Mouse (Mus musculus): ENCODE results near the gene Gmfb. TPM values are rescaled to one million over a fixed set of nuclear protein-coding genes. Genes with fewer than 3 reads are reported as not detected.
A peak's percentile ranks its signal among the peaks of the same experiment; 100 is the strongest.
"Not testable (repeated sequence)": the region's sequence is repeated elsewhere in the genome, so short reads cannot be mapped to it uniquely, and the experiment has no call there.

The Gmfb gene
- 76.1 and 87.3 TPM in 2 replicates for total RNA-seq (2015)
- total RNA-seq (2017): 88.7 and 89.0 TPM in 2 replicates

DNA sequence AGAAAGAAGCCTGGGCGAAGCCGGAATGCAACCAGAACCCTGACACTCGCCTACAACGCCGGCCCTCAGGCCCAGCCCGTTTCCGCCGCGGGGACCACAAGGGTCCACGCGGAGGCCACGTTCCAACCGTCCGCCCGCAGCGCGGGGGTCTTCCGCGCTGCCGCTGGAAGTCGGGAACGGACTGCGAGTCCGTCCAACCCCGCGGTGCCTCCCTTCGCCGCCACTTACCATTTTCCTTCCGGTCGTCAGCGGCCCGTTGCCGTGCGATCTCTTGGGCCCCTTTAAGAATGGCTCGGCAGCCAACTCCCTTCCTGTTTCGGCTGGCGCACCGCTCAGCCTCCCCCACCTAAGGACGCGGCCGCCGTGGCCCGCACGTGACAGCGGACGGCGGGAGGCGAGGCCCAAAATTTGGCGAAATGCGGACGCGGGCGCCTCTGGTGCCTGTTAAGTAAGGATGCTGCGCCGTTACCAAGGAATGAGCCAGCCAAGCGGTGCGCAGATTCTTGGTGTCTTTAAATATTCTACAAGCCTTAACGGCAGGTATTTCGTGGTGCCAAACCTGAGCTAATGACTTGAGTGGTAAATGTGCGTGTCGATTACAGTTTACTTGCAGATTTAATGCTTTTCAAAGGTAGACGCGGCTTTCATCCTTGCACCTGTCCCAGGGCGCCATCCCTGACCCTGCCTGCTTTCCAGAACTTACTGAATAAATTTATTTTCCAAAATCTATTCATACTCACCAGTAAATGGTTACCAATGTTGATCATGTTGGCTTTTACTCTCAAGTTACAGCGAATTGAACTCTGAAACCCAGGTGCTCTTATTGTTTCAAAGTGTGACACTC lies at the start of gene Gmfb:
Gmfb (minus strand) TSS at position 370 of the 844 bp plus-strand sequence.
- peak; percentile 97 for ATAC-seq (ENCODE audit: poor library complexity, severe bottlenecking)

DNA sequence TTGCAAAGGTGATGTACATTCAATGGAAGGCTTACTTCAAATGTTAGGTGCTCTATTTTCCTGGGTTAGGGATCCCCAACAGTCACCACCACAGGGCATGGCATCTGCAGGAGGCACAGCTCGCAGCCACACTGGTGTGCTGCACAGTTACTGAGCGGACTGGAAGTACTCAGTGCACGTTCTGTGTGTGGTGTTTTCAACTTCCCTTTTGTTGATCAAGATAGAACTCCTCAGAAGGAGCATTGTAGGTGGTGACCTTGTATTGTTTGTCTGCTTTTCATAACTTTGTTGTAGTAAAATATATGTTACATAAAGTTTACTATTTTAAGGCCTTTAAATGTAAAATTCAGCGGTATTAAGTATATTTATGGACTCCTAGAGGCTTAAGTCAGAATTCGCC lies 40.9 kb upstream of the Gmfb start:
- ATAC-seq (ENCODE audit: poor library complexity, severe bottlenecking): no peak

DNA sequence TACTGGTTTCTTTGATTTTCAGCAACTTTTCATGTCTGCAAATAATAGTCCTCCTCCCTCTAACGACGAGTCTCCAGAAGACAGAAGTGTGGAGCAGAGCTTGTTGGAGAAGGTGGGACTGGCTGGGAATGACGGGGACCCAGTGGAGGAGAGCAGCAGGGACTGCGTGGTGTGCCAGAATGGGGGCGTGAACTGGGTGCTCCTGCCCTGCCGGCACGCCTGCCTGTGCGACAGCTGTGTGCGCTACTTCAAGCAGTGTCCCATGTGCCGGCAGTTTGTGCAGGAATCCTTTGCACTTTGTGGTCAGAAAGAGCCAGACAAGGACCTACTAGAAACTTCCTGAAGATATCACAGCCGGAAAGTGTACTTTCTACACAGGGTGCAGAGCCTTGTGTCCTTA lies 31.6 kb upstream of the Gmfb start:
- no peak for ATAC-seq (ENCODE audit: poor library complexity, severe bottlenecking)

DNA sequence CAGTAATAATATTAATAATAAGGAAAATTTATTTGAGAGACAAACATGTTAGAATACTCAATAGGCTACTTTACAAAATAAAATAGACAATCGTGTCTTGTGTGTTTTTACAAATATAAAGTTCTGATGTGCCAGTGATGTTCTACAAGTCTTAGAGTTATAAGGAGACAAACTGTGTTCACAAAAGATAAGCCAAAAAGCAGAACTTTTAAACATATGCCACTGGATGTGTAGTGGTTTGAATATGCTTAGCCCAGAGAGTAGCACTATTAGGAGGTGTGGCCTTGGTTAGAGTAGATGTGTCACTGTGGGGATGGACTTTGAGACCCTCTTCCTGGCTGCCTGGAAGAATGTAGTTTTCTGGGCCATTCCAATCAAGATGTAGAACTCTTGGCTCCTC lies 27.7 kb upstream of the Gmfb start:
- ATAC-seq (ENCODE audit: poor library complexity, severe bottlenecking): no peak

DNA sequence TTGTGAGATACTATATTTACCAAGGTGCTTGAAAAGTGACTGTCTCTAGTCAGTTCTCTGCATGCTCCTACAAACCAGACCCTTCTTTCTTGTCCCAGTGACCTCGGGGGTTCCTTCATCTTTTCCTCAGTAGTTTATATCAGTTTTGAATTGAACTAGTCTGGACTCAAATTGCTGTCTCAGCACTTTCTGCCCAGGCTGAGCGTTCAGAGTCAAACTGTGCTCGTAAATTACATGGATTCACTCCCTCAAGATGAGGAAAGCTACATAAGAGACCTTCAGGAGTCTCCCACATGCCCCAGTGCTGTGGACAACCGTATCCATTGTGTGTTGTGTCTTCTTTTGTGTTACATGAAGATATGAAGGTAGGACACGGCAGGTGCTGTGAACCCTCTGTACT lies 26.7 kb upstream of the Gmfb start:
- no peak for ATAC-seq (ENCODE audit: poor library complexity, severe bottlenecking)

DNA sequence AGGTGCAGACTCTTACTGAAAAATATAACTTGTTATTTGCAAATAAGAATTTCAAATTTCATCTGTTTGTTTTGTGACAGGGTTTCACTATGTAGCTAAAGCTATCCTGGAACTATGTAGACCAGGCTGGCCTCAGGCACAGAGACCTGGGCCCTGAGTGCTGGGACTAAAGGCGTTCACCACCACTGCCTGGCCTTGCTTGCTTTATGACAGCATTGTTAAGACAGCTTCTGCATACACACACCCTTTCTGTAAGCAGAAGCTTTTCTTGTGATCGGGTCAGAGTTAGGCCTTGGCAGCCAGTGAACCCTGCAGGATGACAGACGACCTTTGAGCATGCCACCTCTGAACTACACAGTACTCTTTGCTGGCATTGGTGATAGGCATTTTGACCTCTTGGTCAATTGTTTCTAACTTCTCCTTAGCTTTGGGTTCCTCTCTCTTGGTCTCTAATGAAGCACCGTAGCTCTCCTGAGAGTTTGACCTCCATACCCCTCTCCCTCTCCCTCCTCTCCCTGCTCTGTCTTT lies 26.1 kb upstream of the Gmfb start:
- ATAC-seq (ENCODE audit: poor library complexity, severe bottlenecking): no peak

DNA sequence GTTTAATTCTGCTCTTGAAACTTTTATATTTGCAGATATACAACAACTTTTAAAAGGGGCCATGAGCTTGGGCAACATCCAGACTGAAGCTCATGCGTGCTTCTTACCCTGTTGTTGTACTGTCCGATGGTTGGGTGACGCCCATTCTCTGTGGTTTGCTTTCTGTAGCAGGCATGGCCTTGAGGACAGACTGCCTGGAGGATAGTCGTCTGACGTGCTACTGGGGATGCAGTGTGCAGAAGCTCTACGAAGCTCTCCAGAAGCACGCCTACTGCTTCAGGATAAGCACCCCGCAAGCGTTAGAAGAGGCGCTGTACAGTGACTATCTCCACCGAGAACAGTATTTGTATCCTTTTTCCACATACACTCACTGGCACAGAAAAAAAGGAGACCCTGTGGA lies 23.7 kb upstream of the Gmfb start:
- ATAC-seq (ENCODE audit: poor library complexity, severe bottlenecking): no peak

DNA sequence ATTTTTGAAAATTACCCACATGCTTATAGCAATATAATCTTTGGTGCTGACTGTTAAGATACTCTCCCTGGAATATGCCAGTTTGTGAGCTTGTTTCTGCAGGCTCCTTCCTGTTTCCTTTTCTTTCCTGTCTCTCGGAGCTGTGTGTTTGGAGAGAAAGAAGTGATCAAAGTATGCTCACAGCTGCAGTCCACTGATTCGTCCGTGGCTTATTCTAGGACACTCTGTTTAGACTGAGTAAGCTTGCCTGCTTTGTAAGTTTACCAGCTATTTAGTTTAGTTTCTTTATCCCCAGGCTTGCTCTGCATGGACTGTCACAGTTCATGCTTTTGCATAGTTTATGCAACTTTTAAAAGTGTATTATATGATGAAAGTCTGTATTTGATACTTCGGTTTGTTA lies 17.3 kb upstream of the Gmfb start:
- no peak for ATAC-seq (ENCODE audit: poor library complexity, severe bottlenecking)

DNA sequence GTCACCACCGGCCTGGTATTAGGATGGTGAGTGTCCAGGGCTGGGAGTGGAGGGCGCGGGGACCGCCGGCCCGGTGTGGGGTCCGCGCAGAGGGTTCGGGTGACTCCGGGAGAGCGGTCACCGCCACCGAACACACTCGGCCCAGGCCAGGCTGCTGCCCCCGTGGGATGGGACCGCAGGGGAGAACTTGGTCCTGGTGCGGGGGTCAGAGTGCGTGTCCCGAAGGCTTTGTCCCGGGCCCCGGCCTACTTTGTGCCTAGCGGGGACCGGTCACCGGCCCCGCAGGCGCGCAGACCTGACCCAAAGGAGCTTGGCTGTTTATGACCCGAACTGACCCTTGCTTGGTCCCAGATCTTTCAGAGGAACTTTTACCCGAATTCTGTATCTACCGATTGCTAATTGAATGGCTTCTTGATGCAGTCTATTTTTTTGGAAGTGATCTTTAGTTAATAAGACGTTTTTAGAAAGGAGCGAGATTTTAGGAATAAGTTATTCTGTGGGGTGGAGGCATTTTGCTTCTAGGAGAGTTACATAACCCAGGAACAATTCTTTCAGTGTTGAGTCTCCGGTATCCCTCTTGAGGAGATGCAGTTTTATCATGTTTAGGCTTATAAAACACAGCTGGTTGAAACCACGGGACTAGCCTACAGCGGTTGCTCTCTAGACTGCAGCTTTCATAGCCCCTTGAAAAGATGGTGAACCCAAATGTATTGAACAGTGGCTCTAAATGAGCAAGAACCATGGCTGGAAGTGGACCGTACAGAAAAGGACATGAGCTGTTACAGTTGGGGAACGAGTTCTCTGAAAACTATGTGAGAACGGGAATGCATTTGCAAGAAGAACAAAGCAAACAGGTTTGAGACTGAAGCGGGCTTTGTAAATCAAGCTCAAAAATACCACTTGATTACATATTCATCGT lies 10.6 kb upstream of the Gmfb start:
- ATAC-seq (ENCODE audit: poor library complexity, severe bottlenecking): peak; percentile 9; the same call in 1 of the 2 replicates

DNA sequence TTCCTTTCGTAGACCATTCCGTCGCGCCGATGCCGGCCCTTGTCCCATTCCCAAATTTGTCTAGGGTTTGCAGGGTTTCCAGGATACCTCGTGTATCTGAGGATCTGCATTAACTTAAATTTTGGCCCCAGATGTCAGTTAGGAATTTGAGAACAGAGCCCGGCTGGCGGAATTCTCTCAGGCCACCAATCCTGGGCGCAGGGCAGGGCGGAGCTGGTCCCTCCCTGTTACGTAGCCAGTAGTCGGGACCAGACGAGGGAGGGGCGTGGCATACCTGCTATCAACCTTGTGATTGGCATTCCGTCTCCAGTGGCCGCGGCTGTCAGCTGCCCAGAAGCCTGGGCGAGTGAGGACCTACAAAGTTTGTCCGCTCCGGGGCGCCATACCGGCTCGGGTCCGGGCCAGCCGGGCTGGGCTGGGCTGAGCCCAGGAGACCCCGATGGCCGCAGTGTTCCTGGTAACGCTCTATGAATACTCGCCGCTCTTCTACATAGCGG lies 9.8 kb upstream of the Gmfb start, which contains the start of gene Cgrrf1:
Cgrrf1 (plus strand) TSS at position 289 of the 497 bp plus-strand sequence.
- ATAC-seq (ENCODE audit: poor library complexity, severe bottlenecking): peak; percentile 99

DNA sequence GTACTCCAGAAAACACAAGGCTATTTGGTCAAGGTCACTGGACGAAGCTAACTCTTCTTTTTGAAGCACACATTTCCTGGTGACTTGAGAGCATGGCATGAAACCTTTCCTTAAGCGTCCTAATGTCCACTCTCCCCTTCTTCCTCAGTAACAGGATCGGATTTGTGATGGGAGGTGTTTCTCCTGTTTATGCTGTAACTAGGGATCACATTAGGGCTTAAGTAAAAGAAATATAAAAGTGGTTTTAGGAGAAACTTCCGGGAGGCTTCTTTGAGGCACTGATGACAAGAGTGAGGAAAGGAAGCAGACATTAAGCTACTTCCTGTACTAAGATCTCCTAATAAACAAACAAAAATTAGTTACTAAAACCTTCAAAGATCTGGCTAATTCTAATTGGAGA lies 9.3 kb upstream of the Gmfb start:
- peak; percentile 25; the same call in 1 of the 2 replicates for ATAC-seq (ENCODE audit: poor library complexity, severe bottlenecking)

DNA sequence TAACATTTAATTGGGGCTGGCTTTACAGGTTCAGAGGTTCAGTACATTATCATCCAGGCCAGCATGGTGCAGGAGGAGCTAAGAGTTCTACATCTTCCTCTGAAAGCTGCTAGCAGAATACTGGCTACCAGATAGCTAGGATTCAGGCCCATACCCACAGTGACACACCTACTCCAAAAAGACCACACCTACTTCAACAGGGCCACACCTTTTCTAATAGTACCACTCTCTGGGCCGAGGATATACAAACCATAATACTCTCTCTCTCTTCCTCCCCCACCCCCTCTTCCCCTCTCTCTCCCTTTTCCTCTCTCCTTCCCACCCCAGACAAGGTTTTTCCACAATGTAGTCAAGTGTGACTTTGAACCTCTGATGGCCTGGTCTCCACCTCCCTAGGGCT lies 5.4 kb upstream of the Gmfb start:
- no peak for ATAC-seq (ENCODE audit: poor library complexity, severe bottlenecking)

DNA sequence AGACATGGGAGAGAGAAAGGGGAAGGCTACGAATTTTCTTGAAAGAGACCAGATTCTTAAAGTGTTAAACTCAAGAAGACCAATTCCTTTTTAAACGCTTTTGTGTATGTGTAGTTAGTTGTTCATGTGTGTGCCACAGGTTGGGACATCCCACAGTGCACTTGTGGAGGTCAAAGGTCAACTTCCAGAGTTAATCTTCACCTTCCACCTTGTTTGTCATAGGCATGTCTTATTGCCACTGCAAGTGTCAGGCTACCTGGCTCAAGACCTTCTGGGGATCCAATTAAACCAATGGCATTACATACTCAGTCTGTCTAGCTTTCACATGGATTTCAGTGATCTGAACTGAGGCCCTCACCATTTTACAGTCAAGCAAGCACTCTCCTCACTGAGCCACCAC lies 2.0 kb upstream of the Gmfb start:
- no peak for ATAC-seq (ENCODE audit: poor library complexity, severe bottlenecking)

DNA sequence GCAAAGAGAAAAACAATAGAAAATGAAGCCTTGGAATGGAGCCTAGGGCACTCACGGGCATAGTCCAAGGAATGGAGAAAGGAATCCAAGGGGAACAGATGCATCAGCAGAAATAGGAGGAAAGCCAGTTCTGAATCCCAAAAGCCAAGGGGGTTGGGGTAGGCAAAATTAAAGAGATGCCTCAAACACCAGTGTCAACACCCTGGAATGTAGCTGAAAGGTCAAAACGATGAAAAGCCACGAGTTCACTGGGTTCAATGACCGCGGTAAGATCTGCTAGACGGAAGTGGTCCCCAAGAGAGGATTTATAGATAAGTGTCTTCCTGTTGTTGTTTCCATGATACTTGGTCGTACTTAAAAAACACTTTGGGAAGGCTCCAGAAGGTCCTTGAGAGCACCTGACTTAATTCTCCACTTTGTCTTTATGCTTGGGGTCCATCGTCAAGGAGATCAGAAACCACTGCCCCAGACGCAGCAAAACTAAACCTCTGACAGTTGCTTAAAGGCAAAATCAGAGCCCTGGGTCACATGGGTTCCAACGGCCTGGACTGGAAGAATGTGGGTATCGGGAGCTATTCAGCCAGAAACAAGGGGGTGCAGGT lies 670 bp downstream of the Gmfb start:
- peak; percentile 41 for ATAC-seq (ENCODE audit: poor library complexity, severe bottlenecking)

DNA sequence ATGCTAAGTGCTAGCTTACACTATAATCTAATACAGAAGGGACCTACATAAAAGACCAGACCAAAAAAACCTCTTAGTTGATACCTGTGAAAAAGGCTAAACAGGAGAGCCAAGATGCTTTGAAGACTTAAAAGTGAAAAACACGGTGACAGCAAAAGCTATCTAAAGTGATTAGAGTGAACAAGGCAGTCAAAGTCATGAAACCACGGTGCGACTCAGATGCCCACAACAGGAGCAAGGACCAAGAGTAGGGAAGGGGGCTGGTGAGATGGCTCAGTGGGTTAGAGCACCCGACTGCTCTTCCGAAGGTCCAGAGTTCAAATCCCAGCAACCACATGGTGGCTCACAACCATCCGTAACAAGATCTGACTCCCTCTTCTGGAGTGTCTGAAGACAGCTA lies 2.1 kb downstream of the Gmfb start:
- not testable (repeated sequence) for ATAC-seq (ENCODE audit: poor library complexity, severe bottlenecking)

DNA sequence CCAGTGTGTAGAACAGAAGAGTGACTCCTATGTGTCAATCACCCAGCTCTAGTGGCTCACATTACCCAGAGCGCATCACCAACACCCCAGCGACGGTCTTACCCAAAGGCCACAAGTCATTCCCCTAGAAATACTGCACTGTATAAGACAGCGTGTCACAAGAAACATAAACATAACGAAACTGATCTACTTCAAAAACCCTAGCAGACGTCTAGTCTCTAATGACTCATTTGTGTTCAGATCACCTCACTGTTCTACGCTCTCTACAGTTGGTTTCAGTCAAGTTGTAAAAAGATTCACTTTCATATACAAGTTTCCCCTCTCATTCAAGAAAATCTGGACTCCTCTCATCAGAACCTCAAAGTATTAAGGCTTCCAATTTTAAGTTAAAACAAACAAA lies 3.3 kb downstream of the Gmfb start:
- ATAC-seq (ENCODE audit: poor library complexity, severe bottlenecking): no peak

DNA sequence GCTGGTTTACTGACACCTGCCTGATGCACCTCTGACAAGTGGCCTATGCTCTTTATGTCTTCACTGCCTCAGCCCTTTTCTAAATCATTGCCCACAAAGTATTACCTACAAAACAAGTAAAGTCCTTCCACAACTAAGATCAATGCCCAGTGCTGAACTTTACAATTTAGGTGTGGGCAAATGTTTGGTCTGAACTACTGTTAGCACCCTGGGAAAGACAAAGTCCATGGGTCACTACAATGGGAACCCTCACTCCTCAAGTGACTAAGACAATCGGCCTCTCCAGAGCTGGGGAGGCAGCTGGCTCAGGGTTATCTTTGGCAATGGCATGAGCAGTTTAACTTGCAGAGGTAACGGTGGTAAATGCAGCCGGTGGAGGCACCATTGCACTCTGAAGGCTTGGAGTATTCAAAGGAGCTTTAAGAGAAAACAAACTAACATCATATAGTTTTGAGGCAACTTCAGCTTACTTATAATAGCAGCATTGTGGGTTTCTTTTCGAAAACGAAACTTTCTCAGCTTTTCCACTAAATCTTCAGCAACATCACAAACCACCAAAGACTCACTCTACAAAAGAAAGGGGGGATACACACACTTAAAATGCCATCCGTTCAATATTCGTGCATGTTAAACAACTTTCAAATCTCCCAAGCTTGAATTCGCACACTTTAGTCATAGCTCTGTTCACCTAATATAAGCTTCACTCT lies 5.0 kb downstream of the Gmfb start:
- no peak for ATAC-seq (ENCODE audit: poor library complexity, severe bottlenecking)

DNA sequence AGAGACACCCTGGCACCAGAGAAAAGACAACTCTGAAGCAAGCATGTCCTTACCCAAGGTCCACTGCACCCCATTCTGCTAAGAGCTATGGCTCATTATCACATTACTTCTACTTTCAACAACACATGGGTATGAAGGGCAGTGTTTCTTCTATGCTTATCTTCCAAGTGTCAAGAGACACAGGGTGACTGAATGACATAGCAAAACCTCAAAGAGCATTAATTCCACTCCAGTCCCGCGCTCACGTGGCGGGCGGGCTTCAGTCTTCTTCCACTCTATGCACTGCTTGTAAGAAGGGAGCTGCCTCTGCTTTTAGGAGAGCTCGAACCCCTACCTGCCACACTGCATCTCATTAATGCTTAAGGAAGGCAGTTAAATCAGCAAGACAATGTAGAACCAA lies 6.4 kb downstream of the Gmfb start:
- no peak for ATAC-seq (ENCODE audit: poor library complexity, severe bottlenecking)

DNA sequence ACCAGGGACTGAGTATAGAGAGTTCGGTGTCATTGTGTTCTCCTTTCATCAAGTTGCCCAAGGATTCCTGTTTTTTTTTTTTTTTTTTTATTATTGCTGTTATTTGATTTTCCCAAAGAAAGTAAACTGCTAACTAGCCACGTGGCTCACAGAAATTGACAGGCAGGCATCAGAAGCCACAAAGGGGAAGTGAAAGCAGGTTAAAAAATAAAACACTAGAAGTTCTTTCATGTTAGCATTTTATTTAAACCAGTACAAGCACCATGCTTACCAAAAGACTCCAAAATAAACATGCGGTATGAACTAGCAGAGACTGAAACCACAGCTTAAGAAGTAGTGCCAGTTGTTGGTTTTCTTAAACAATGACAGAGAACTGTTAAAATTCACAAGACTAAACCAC lies 14.1 kb downstream of the Gmfb start:
- ATAC-seq (ENCODE audit: poor library complexity, severe bottlenecking): peak; percentile 79

DNA sequence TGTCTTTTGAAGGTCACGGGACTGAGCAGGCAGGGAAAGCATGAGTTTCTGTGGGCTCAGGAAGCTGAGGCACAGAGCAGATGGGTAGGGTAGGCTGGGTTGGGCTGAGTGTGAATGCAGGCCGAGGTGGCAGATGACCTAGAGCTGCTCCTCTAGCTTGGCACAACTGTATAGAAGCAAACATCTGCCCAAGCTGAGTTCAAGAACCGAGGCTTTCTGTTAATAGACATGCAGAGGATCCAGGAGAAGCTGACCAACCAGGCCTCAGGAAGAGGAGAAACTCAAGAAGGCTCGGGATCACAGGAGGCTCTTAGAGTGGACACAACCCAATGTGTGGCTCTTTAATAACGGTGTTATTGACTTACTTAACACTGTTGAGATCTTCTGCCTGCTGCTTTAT lies 15.9 kb downstream of the Gmfb start:
- ATAC-seq (ENCODE audit: poor library complexity, severe bottlenecking): no peak
